In the genomic region with DNA sequence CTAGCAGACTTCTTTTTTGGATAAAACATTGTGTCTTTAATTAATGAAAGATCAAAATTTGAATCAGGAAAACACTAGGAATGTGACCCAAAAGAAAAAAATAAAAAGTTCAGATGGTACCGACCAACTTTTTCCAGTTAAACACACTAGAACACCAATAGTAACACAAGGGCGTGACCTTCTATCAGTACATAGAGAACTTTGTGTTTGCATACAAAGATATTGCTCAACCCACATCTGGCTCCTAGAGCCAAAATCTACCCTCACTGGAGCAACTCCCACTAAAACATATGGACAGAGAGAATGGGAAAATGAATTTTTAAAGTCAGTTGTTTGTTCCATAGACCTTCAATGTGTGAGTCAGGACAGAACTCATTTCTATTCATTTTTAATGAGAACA, we compare ENCODE assay signal across 17 mouse cellular contexts.
"Had no signal": no experiment of that assay in that cellular context is flagged by ENCODE, and none has a peak within 500 bp of the region (broad histone marks: within the 10 kb centered on the region; RNA-seq: fewer than 3 reads in every experiment).

No protein-coding gene starts in this region.

- H3K36me3 ChIP-seq: lung, embryonic 15.5 days had no signal

- H3K27me3 ChIP-seq: lung, embryonic 15.5 days had no signal

- DNase-seq: kidney, adult 9 months; kidney, postnatal 14 days; kidney, postnatal 4 days; layer of hippocampus, postnatal 36 days; lung, adult 18-20 months; lung, postnatal 4 days; midbrain, embryonic 14.5 days; right cerebral cortex, postnatal 14 days; right cerebral cortex, postnatal 4 days; thymus, adult 2 months; thymus, postnatal 14 days; thymus, postnatal 4 days had no signal

- H3K9ac ChIP-seq: lung, embryonic 15.5 days had no signal

- H3K27ac ChIP-seq: left cerebral cortex, adult 2 months; lung, embryonic 15.5 days; stomach, postnatal 0 days had no signal

- H3K4me3 ChIP-seq: left cerebral cortex, adult 2 months; lung, embryonic 15.5 days had no signal

- ATAC-seq: intestine, postnatal 0 days had no signal

- H3K9me3 ChIP-seq: lung, embryonic 15.5 days had no signal

- H3K4me2 ChIP-seq: lung, embryonic 15.5 days; midbrain, embryonic 11.5 days had no signal

- H3K4me1 ChIP-seq: lung, embryonic 15.5 days had no signal
